Mouse (Mus musculus) c-Kit-positive CD71-negative TER-119-negative erythroid progenitor cells, embryonic 14.5 days (primary cell): ENCODE data around the gene Ccdc105.

Experiments used
- DNase-seq: peaks from one replicate; pipeline ENCODE4 v3.0.0-alpha.2; 2013; ENCODE audit warnings: low read depth

Gene Ccdc105

GRCm38 (mm10) chr10:78715156-78715555 lies 37.7 kb downstream of the Ccdc105 start:
- DNase-seq = no peak

DNA sequence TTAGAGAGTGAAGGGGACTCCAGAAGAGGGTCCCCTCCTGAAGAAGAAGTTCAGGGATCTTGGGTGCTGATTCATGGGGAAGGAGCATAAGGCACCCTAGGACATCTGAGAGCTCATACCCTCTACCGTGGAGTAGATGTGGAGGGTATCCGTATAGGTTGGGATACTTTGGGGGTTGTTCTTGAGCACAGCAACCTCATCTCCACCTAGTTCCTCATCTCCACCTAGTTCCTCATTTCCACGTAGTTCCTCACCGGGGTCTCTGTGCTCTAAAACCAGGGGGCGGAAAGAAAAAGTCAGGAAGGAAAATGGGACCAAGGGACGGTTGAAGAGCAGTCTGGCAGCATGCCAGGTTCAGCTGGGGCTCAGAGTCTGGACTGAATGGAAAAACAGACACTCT lies 38.7 kb downstream of the Ccdc105 start:
- no peak for DNase-seq

DNA sequence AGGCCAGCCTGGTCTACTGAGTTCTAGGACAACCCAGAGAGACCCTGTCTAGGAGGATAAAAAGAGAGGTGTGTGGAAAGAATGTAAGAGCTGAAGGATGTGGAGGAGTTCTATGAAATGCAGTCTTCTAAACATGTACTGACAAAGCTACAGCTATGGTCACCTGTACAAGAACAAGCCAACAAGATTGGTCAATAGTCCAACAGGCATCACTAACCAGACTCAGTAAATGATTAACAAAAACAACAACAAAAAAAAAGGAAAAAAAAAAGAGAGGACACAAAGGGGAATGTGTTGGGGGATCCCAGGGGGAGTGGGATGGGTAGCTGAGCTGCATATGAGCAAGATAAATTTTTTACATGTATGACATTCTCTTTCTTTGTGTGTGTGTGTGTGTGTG lies 42.2 kb downstream of the Ccdc105 start:
- DNase-seq = no peak

- no peak for DNase-seq
Measured at GRCm38 (mm10) chr10:78700881-78701280, 52.0 kb downstream of the Ccdc105 start.
